Mouse (Mus musculus) olfactory bulb, adult 2 months (tissue): ENCODE results near the gene Rgs6.

Experiments used
- CTCF ChIP-seq: fragments of 200-500 bp; IDR thresholded peaks from 2 replicates; pipeline ENCODE4 v1.5.1; 2012; ENCODE audit warnings: low read depth, mild to moderate bottlenecking, low read length, moderate library complexity; ENCODE audit not compliant: insufficient read depth
- POLR2A ChIP-seq: fragments of 200-500 bp; IDR thresholded peaks from 2 replicates; pipeline ENCODE4 v1.6.1; 2012; ENCODE audit warnings: mild to moderate bottlenecking, low read depth, low read length, moderate library complexity; ENCODE audit not compliant: insufficient read depth

DNA sequence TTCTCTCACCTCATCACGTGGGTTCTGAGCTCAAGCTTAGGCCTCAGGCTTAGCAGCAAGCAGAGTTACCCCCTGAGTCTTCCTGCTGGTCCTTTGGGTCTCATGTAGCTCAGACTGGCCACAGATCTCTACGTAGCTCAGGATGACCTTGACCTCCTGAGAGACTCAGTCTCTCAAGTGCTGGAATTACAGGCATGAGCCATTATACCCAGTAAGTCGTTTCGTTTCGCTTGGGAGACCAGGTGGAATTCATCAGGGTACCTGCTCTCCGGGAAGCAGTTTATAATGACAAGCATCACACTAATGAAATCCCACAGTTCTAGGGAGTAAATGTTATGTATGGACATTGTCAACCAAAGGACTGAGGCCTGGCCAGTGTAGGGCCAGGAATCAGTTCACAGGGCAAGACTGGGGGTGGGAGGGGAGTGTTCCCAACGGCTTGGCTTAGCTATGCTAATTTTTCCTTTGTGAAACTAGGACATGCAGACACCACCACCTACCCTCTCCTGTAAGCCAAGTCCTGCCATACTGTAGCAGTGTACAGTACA is 670 bp upstream of the Rgs6 start:
- no peak for TF ChIP-seq POLR2A
- TF ChIP-seq CTCF, result no peak
